Comparison of ENCODE assay signal across 9 mouse cellular contexts in genomic region chr4:141552484-141552883, GRCm38 (mm10). TPM values are rescaled to one million over a fixed set of nuclear protein-coding genes. Genes with fewer than 3 reads are reported as not detected.
DNase-seq lines count a peak whose midpoint lies in the region; ATAC-seq and TF ChIP-seq lines count a peak whose summit lies in the region.
"Had no signal": no experiment of that assay in that cellular context is flagged by ENCODE, and none has a peak within 500 bp of the region (broad histone marks: within the 10 kb centered on the region; RNA-seq: fewer than 3 reads in every experiment).

No protein-coding gene starts in this region.

- no peak for TF ChIP-seq CTCF in thymus, adult 2 months (IDR thresholded peaks at IDR 0.05; ENCODE audit: borderline replicate concordance, control insufficient read depth, extremely low read depth, insufficient read depth, low read length, poor library complexity)

- peaks cover 8% of the 10 kb centered on the region for H3K4me1 ChIP-seq in thymus, adult 2 months (replicated peaks; ENCODE audit: control insufficient read depth, insufficient read depth, low read length)
- peaks cover 22% of the 10 kb centered on the region for H3K4me1 ChIP-seq in embryonic facial prominence, embryonic 10.5 days
- peaks cover 24% of the 10 kb centered on the region for H3K4me1 ChIP-seq in limb, embryonic 15.5 days
- H3K4me1 ChIP-seq in hindbrain, embryonic 16.5 days (ENCODE audit: control insufficient read depth, insufficient read depth, low read depth, low read length): 0 out of 2 replicates have a peak, but pooled peaks cover 3% of the 10 kb centered on the region
- peaks cover 6% of the 10 kb centered on the region for H3K4me1 ChIP-seq in heart, embryonic 10.5 days

- DNase-seq in thymus, postnatal 14 days: peak; percentile 29
- DNase-seq in thymus, adult 2 months: no peak
- peak; percentile 49 for DNase-seq in embryonic facial prominence, embryonic 10.5 days (ENCODE audit: low spot score)
- no peak for DNase-seq in left cerebral cortex, postnatal 4 days
- no peak for DNase-seq in heart, embryonic 10.5 days (ENCODE audit: low spot score)
- no peak for DNase-seq in layer of hippocampus, postnatal 14 days (ENCODE audit: low spot score in 2 of 2)

- no peak overlapping the region for H3K9ac ChIP-seq in limb, embryonic 15.5 days
- no peak overlapping the region for H3K9ac ChIP-seq in hindbrain, embryonic 16.5 days (ENCODE audit: low read depth, low read length)

- no peak for TF ChIP-seq POLR2A in thymus, adult 2 months (IDR thresholded peaks at IDR 0.05; ENCODE audit: control insufficient read depth, extremely low read depth, insufficient read depth, low read length, poor library complexity)

- no peak overlapping the region for H3K4me3 ChIP-seq in thymus, adult 2 months (ENCODE audit: control insufficient read depth, insufficient read depth, low read length)
- H3K4me3 ChIP-seq in embryonic facial prominence, embryonic 10.5 days: no peak overlapping the region
- H3K4me3 ChIP-seq in limb, embryonic 15.5 days: no peak overlapping the region
- H3K4me3 ChIP-seq in hindbrain, embryonic 16.5 days (ENCODE audit: low read length): no peak overlapping the region
- H3K4me3 ChIP-seq in heart, embryonic 10.5 days: no peak overlapping the region
- H3K4me3 ChIP-seq: myocyte had no signal

- ATAC-seq in limb, embryonic 15.5 days (ENCODE audit: insufficient number of reproducible peaks, low FRiP score, low TSS enrichment, low read depth): peak; percentile 73; the same call in 1 of the 2 replicates
- ATAC-seq in hindbrain, embryonic 16.5 days: no peak

- intact Hi-C loops in left cerebral cortex, postnatal 4 days (cut with DNase I): no loop called here

- no peak overlapping the region for H3K4me2 ChIP-seq in limb, embryonic 15.5 days
- H3K4me2 ChIP-seq in hindbrain, embryonic 16.5 days (ENCODE audit: low read length): no peak overlapping the region

- H3K9me3 ChIP-seq in embryonic facial prominence, embryonic 10.5 days: no peaks in the 10 kb centered on the region
- H3K9me3 ChIP-seq in limb, embryonic 15.5 days: no peaks in the 10 kb centered on the region
- no peaks in the 10 kb centered on the region for H3K9me3 ChIP-seq in hindbrain, embryonic 16.5 days (ENCODE audit: control insufficient read depth, low read length)
- H3K9me3 ChIP-seq in heart, embryonic 10.5 days: no peaks in the 10 kb centered on the region

- H3K27ac ChIP-seq in thymus, adult 2 months (ENCODE audit: control insufficient read depth, insufficient read depth, low read length): no peak overlapping the region
- no peak overlapping the region for H3K27ac ChIP-seq in embryonic facial prominence, embryonic 10.5 days (replicated peaks)
- H3K27ac ChIP-seq in limb, embryonic 15.5 days: peak overlapping the region; percentile 58
- no peak overlapping the region for H3K27ac ChIP-seq in hindbrain, embryonic 16.5 days (ENCODE audit: low read depth, low read length)
- no peak overlapping the region for H3K27ac ChIP-seq in heart, embryonic 10.5 days

- H3K27me3 ChIP-seq in thymus, adult 2 months (ENCODE audit: control insufficient read depth, insufficient read depth, low read length): no peaks in the 10 kb centered on the region
- no peaks in the 10 kb centered on the region for H3K27me3 ChIP-seq in embryonic facial prominence, embryonic 10.5 days (replicated peaks; ENCODE audit: low read depth, poor library complexity, severe bottlenecking)
- H3K27me3 ChIP-seq in limb, embryonic 15.5 days: no peaks in the 10 kb centered on the region
- no peaks in the 10 kb centered on the region for H3K27me3 ChIP-seq in hindbrain, embryonic 16.5 days (replicated peaks; ENCODE audit: control insufficient read depth, insufficient read depth, low read length)
- H3K27me3 ChIP-seq in heart, embryonic 10.5 days (ENCODE audit: insufficient read depth, poor library complexity, severe bottlenecking): no peaks in the 10 kb centered on the region

- H3K36me3 ChIP-seq in thymus, adult 2 months (ENCODE audit: control insufficient read depth, insufficient read depth, low read length): no peaks in the 10 kb centered on the region
- no peaks in the 10 kb centered on the region for H3K36me3 ChIP-seq in embryonic facial prominence, embryonic 10.5 days (replicated peaks)
- H3K36me3 ChIP-seq in limb, embryonic 15.5 days: no peaks in the 10 kb centered on the region
- H3K36me3 ChIP-seq in hindbrain, embryonic 16.5 days (ENCODE audit: control insufficient read depth, insufficient read depth, low read length): no peaks in the 10 kb centered on the region
- H3K36me3 ChIP-seq in heart, embryonic 10.5 days: no peaks in the 10 kb centered on the region

- WGBS in thymus, adult 2 months: 9% methylated on average over 2 of the region's 2 CpGs
- 27% methylated on average over 2 of the region's 2 CpGs for WGBS in embryonic facial prominence, embryonic 10.5 days
- 4% methylated on average over 2 of the region's 2 CpGs for WGBS in limb, embryonic 15.5 days
- 63% methylated on average over 2 of the region's 2 CpGs for WGBS in hindbrain, embryonic 16.5 days
- 35% methylated on average over 2 of the region's 2 CpGs for WGBS in heart, embryonic 10.5 days

RNA-seq across cellular contexts. Expression of gene Spen, which starts 14.1 kb away (rescaled TPM):
- polyA plus RNA-seq in thymus, adult 2 months (2012; rRNA removed): 63.4 and 84.1 TPM in 2 replicates
- polyA plus RNA-seq in embryonic facial prominence, embryonic 10.5 days (2016; fragmentation: Nextera tagmentation; extraction: Ambion mirVana): 9.6 and 12.1 TPM in 2 replicates
- polyA plus RNA-seq in limb, embryonic 15.5 days (2015; fragmentation: Nextera tagmentation; extraction: Ambion mirVana): 7.2 and 9.0 TPM in 2 replicates
- 10 to 100 TPM; 80.6 to 86.1 TPM for total RNA-seq in left cerebral cortex, postnatal 4 days (2021)
- polyA plus RNA-seq in hindbrain, embryonic 16.5 days (2015; fragmentation: Nextera tagmentation; extraction: Ambion mirVana): 10.1 and 11.8 TPM in 2 replicates
- 6.0 and 8.4 TPM in 2 replicates for polyA plus RNA-seq in heart, embryonic 10.5 days (2016; fragmentation: Nextera tagmentation; extraction: Ambion mirVana)
- 10 to 100 TPM; 59.3 to 60.0 TPM for total RNA-seq in layer of hippocampus, postnatal 14 days (2021)

RNA-seq across cellular contexts. Expression of gene Fblim1, which starts 53.4 kb away (rescaled TPM):
- 9.5 and 16.2 TPM in 2 replicates for polyA plus RNA-seq in thymus, adult 2 months (2012; rRNA removed)
- 56.3 and 68.1 TPM in 2 replicates for polyA plus RNA-seq in embryonic facial prominence, embryonic 10.5 days (2016; fragmentation: Nextera tagmentation; extraction: Ambion mirVana)
- polyA plus RNA-seq in limb, embryonic 15.5 days (2015; fragmentation: Nextera tagmentation; extraction: Ambion mirVana): 27.1 and 29.3 TPM in 2 replicates
- 10 to 100 TPM; 19.8 to 23.8 TPM for total RNA-seq in left cerebral cortex, postnatal 4 days (2021)
- polyA plus RNA-seq in hindbrain, embryonic 16.5 days (2015; fragmentation: Nextera tagmentation; extraction: Ambion mirVana): 42.9 and 51.5 TPM in 2 replicates
- 61.9 and 62.7 TPM in 2 replicates for polyA plus RNA-seq in heart, embryonic 10.5 days (2016; fragmentation: Nextera tagmentation; extraction: Ambion mirVana)
- 1 to 10 TPM; 2.4 TPM for total RNA-seq in layer of hippocampus, postnatal 14 days (2021)

Comparison
In these comparisons a context has a peak if more than half of its experiments do, and no peak if none do; other contexts are left out.
1. DNase-seq: peak in thymus, postnatal 14 days (single experiment) and embryonic facial prominence, embryonic 10.5 days (single experiment); none in thymus, adult 2 months (single experiment), left cerebral cortex, postnatal 4 days (single experiment), heart, embryonic 10.5 days (single experiment) and layer of hippocampus, postnatal 14 days (0 of 2).